Mouse (Mus musculus) thymus, adult 2 months (tissue): ENCODE data around the gene Slco4a1. TPM values are rescaled to one million over a fixed set of nuclear protein-coding genes. Genes with fewer than 3 reads are reported as not detected.
A peak's percentile ranks its signal among the peaks of the same experiment; 100 is the strongest.

Source experiments
- DNase-seq: peaks from one replicate; pipeline ENCODE4 v3.0.0; 2021
- H3K27ac ChIP-seq: fragments of 200-500 bp; 2 replicates; pipeline ENCODE4 v1.5.1; 2012; ENCODE audit warnings: low read length, control low read depth; ENCODE audit not compliant: control insufficient read depth, insufficient read depth
- H3K27me3 ChIP-seq: fragments of 200-500 bp; 2 replicates; pipeline ENCODE4 v1.6.1; 2012; ENCODE audit warnings: mild to moderate bottlenecking, low read length, moderate library complexity, mixed read lengths; ENCODE audit not compliant: control insufficient read depth, insufficient read depth
- H3K36me3 ChIP-seq: fragments of 200-500 bp; 2 replicates; pipeline ENCODE4 v1.6.1; 2012; ENCODE audit warnings: mild to moderate bottlenecking, low read length, moderate library complexity; ENCODE audit not compliant: control insufficient read depth, insufficient read depth
- H3K4me1 ChIP-seq: fragments of 200-500 bp; replicated peaks from 2 replicates; pipeline ENCODE4 v1.6.1; 2012; ENCODE audit warnings: low read length; ENCODE audit not compliant: control insufficient read depth, insufficient read depth
- H3K4me3 ChIP-seq: fragments of 200-500 bp; 2 replicates; pipeline ENCODE4 v1.5.1; 2012; ENCODE audit warnings: mild to moderate bottlenecking, low read length, control low read depth, moderate library complexity; ENCODE audit not compliant: control insufficient read depth, insufficient read depth
- CTCF ChIP-seq: fragments of 200-500 bp; IDR thresholded peaks from 2 replicates; pipeline ENCODE4 v1.5.1; 2012; ENCODE audit warnings: mild to moderate bottlenecking, control low read depth, low read length, moderate library complexity, borderline replicate concordance; ENCODE audit not compliant: control insufficient read depth, poor library complexity, insufficient read depth; ENCODE audit errors: extremely low read depth
- POLR2A ChIP-seq: fragments of 200-500 bp; IDR thresholded peaks from 2 replicates; pipeline ENCODE4 v1.6.1; 2012; ENCODE audit warnings: mild to moderate bottlenecking, low read length, control low read depth, moderate library complexity; ENCODE audit not compliant: control insufficient read depth, poor library complexity, insufficient read depth; ENCODE audit errors: extremely low read depth
- WGBS: fragments of 180-500 bp; shearing (Covaris S2); methylation state at CpG from one replicate; pipeline ENCODE4 v1.1.7; 2018; 5-methylcytosine and 5-hydroxymethylcytosine counted together
- polyA plus RNA-seq: library from polyadenylated mRNA; depleted of rRNA; stranded (reverse); fragments of >200 nt; gene quantifications from 2 replicates; pipeline ENCODE4 v1.2.3, GENCODE M21; 2012

Slco4a1 gene
- polyA plus RNA-seq, 1 experiment, result 21.2 TPM

GRCm38 (mm10) chr2:180459437-180459836 lies 3.4 kb downstream of the Slco4a1 start:
- no peak for DNase-seq
- peaks cover 8% of the 10 kb centered on the region for H3K4me1 ChIP-seq
- no peak for TF ChIP-seq CTCF
- no peak for TF ChIP-seq POLR2A
- WGBS, result 93% methylated on average over 4 of the region's 4 CpGs
- H3K4me3 ChIP-seq, result no peak overlapping the region
- no peak overlapping the region for H3K27ac ChIP-seq
- H3K27me3 ChIP-seq, result no peaks in the 10 kb centered on the region
- H3K36me3 ChIP-seq, result no peaks in the 10 kb centered on the region

- no peak overlapping the region for H3K4me3 ChIP-seq
- TF ChIP-seq CTCF, result no peak
- TF ChIP-seq POLR2A, result no peak
- DNase-seq, result no peak
- no peak overlapping the region for H3K27ac ChIP-seq
- peaks cover 5% of the 10 kb centered on the region for H3K4me1 ChIP-seq
- H3K36me3 ChIP-seq, result no peaks in the 10 kb centered on the region
- no peaks in the 10 kb centered on the region for H3K27me3 ChIP-seq
- 91% methylated on average over 8 of the region's 8 CpGs for WGBS
These were observed 4.8 kb downstream of the Slco4a1 start for GRCm38 (mm10) chr2:180460801-180461200.

GRCm38 (mm10) chr2:180462593-180462992 lies 6.5 kb downstream of the Slco4a1 start:
- H3K4me1 ChIP-seq, result no peaks in the 10 kb centered on the region
- H3K4me3 ChIP-seq, result no peak overlapping the region
- H3K27me3 ChIP-seq, result no peaks in the 10 kb centered on the region
- DNase-seq, result no peak
- H3K36me3 ChIP-seq, result no peaks in the 10 kb centered on the region
- TF ChIP-seq CTCF (no peak), POLR2A (no peak)
- no peak overlapping the region for H3K27ac ChIP-seq
- WGBS, result 92% methylated on average over 8 of the region's 8 CpGs

GRCm38 (mm10) chr2:180466505-180466904 lies 10.5 kb downstream of the Slco4a1 start:
- TF ChIP-seq CTCF (no peak), POLR2A (no peak)
- Histone ChIP-seq H3K4me3 (no peak overlapping the region), H3K36me3 (no peaks in the 10 kb centered on the region), H3K27me3 (no peaks in the 10 kb centered on the region), H3K27ac (no peak overlapping the region), H3K4me1 (no peaks in the 10 kb centered on the region)
- WGBS, result 95% methylated on average over 7 of the region's 7 CpGs
- DNase-seq, result no peak

GRCm38 (mm10) chr2:180468871-180469270 lies 12.8 kb downstream of the Slco4a1 start:
- Histone ChIP-seq H3K27ac (no peak overlapping the region), H3K4me3 (no peak overlapping the region), H3K27me3 (no peaks in the 10 kb centered on the region), H3K36me3 (no peaks in the 10 kb centered on the region), H3K4me1 (no peaks in the 10 kb centered on the region)
- WGBS, result 97% methylated on average over 8 of the region's 8 CpGs
- TF ChIP-seq POLR2A (no peak), CTCF (no peak)
- no peak for DNase-seq

- WGBS, result 92% methylated on average over 9 of the region's 9 CpGs
- Histone ChIP-seq H3K27ac (no peak overlapping the region), H3K36me3 (no peaks in the 10 kb centered on the region), H3K27me3 (no peaks in the 10 kb centered on the region), H3K4me1 (no peaks in the 10 kb centered on the region), H3K4me3 (no peak overlapping the region)
- DNase-seq, result no peak
- no peak for TF ChIP-seq CTCF
- no peak for TF ChIP-seq POLR2A
These were observed 13.7 kb downstream of the Slco4a1 start for GRCm38 (mm10) chr2:180469768-180470167.

- WGBS, result 78% methylated on average over 21 of the region's 21 CpGs
- Histone ChIP-seq H3K4me1 (no peaks in the 10 kb centered on the region), H3K4me3 (no peak overlapping the region), H3K27ac (no peak overlapping the region), H3K36me3 (no peaks in the 10 kb centered on the region), H3K27me3 (no peaks in the 10 kb centered on the region)
- peak; percentile 15 for DNase-seq
- TF ChIP-seq POLR2A (no peak), CTCF (peak; percentile 87; the same call in 1 of the 2 replicates)
These were observed 16.4 kb downstream of the Slco4a1 start for GRCm38 (mm10) chr2:180472306-180473079.

GRCm38 (mm10) chr2:180473080-180473440 lies 17.0 kb downstream of the Slco4a1 start:
- no peak overlapping the region for H3K27ac ChIP-seq
- H3K4me3 ChIP-seq, result no peak overlapping the region
- no peaks in the 10 kb centered on the region for H3K27me3 ChIP-seq
- no peaks in the 10 kb centered on the region for H3K4me1 ChIP-seq
- H3K36me3 ChIP-seq, result no peaks in the 10 kb centered on the region
- WGBS, result 78% methylated on average over 7 of the region's 7 CpGs
- TF ChIP-seq CTCF (no peak), POLR2A (no peak)
- peak; percentile 20 for DNase-seq
